Mouse (Mus musculus) thymus, postnatal 0 days (tissue): Measurements from ENCODE around the gene Olfr645. TPM values are rescaled to one million over a fixed set of nuclear protein-coding genes. Genes with fewer than 3 reads are reported as not detected.

Experiments
- DNase-seq: peaks from one replicate; pipeline ENCODE4 v3.0.0-alpha.2; 2015; ENCODE audit warnings: low spot score
- polyA plus RNA-seq: library from polyadenylated mRNA; unstranded; fragments of >200 nt; fragmentation: Nextera tagmentation; extraction: Ambion mirVana; gene quantifications from 2 replicates; pipeline ENCODE4 v1.2.1, GENCODE M21; 2015

Gene Olfr645
- polyA plus RNA-seq, result not detected in 2 replicates

DNA sequence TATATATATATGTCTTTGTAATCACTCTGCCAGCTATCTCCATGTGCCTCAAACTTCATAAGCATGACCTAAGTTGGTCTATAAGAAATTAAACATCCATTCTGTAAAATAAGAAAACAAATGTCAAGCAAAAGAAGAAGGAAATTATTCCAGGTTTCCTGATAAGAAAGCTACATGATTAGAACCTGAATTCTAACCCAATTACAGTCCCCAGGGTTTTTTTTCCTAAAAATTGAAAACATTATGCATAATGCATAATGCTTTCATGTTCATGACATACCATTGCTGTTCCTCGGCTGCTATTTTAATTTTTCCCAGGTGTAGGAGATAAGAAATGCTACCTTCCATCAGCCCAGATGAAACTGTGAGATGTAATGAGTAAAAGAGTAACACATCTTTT, at the start of gene Olfr645:
Gene Olfr645, minus strand, starts transcription at position 101 of the 400 bp plus-strand sequence.
- no peak for DNase-seq

DNA sequence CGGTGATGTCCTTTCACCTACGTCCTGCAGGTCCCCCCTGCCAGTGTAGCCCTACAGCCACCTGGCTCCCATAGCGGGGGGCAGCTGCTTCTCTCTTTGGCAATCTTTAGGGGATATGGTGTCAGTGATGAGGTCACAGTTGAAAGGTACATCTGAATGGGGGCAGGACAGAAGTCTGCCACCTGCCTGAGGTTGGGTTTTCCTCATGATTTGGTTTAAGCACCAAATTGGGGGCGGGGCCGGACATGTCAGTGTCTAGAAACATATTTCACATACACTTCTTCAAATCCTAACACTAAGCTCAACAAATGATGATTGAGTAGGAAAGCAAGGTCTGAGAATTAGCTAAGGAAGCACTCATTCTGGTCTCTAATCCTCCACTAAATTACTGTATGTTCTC, 44.5 kb upstream of the Olfr645 start, which contains the start of gene Ubqln5:
Gene Ubqln5, minus strand, starts transcription at position 101 of the 400 bp plus-strand sequence.
- DNase-seq, result no peak

DNA sequence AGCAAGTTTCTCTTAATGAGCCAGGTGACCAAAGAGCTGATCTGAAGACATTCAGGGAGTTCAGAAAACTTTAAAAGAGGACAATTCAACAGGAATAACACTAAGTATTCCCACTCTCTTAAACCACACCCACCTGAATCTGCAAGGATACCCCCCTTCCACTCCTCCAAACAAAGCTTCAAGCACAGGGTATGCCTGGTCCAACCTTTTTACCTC, 19.4 kb upstream of the Olfr645 start, which contains the start of gene Olfr646:
Gene Olfr646, plus strand, starts transcription at position 117 of the 216 bp plus-strand sequence.
- DNase-seq, result no peak

DNA sequence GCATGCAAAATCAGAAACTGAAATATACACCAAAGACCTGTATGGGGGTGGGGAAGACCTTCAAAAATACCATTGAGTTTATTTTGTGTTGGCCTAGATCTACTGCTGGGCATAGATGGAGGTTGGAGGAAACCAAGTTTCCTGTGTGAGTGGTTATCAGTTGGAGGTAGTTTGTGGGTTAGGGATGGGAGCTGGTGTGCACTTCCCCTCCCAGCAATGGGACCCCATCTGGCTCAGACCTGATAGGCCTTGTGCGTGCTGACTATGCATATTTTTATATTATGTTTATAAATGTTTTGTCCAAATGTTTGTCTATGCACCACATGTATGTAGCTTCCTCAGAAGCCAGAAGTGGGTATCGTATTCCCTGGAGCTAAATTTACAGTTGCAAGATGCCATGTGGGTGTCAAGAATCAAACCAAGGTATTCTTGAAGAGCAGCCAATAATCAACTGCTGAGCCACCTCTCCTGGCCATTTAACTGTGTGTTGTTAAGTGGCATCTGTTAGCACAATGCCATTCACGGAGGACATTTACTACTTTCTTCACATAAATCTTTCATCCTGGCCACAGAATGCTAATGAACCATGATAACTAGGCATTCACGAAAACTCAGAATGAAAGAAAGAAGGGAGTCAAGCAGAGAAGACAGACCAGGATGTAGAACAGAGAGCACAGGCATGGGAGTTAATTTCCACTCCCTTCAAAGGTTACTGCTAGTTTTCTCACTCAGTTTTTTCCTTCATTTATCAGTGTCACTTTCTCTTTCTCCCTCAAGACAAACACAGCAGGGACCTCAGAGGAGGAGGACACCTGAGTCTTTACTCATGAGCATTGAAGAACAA, 18.9 kb upstream of the Olfr645 start:
- peak; percentile 2 for DNase-seq

DNA sequence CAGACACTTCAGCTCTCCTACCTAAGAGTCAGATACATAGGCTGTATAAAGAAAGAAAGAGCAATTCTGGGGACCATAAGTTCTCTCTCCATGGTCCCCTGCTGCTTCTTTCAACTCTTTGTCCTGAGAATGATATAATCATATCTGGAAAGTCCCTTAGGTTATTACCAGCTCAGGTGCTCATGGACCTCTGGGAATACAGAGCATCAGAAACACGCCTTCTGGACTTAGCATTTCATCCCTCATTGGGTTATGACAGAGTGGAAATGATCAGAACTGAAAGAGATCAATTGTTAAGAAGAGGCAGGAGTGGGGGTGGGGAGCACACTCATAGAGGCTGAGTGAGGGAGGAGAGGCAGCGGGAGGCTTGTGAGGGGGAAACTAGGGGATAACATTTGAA, 13.5 kb downstream of the Olfr645 start, which contains the start of gene Olfr644:
Gene Olfr644, minus strand, starts transcription at position 101 of the 400 bp plus-strand sequence.
- no peak for DNase-seq

DNA sequence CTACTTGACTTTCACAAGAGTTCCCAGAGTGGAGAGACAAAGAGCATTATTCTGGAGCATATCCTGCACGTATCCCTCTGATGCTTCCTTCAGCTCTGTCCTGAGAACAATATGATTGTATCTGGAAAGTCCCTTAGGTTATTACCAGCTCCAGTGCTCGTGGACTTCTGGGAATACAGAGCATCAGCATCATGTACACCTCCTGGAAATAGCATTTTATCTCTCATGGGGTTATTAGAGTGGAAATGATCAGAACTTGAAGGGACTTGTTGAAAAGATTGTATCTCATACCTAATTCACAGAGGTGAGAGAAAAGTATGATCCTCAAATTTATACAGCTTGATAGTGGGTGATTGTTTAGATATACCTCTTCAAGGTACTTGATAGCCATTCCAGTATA, 23.9 kb downstream of the Olfr645 start, which contains the start of gene 4930516K23Rik:
Gene 4930516K23Rik, minus strand, starts transcription at position 101 of the 400 bp plus-strand sequence.
- no peak for DNase-seq

DNA sequence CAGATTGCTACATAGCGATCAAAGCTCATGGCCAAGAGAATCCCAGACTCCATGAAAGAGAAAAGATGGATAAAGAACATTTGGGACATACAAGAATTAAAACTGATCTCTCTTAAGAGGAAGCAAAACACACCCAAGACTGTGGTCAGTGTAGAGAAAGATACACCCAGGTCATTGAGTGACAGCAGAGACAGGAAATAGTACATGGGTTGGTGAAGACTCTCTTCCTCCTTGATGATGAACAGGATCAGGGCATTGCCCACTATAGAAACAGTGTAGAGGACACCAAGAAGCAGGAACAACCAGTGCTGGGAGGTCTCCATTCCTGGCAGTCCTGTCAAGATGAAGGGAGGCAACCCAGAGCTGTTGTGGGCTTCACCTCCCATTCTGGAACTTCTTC, 26.1 kb downstream of the Olfr645 start:
- no peak for DNase-seq

DNA sequence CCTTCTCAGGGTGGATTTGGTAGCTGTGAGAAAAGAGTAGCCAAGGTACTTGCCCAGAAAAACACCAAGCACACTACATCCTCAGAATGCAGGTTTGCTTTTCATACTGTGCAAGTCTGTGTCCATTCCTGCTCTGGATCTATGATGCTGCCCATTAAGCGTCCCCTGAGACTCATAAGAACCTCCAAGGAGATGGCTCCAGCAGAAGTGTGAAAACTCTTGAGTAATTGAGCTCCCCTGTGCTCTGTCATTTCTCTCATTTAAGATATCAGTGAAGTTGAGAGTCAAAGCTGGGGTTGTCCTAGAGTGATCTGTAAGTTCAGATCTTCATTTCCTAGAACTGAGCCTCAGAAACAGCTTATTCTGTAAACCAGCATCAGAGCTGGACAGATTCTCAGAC, 32.7 kb downstream of the Olfr645 start, which contains the start of gene Olfr642:
Gene Olfr642, minus strand, starts transcription at position 101 of the 400 bp plus-strand sequence.
- no peak for DNase-seq

DNA sequence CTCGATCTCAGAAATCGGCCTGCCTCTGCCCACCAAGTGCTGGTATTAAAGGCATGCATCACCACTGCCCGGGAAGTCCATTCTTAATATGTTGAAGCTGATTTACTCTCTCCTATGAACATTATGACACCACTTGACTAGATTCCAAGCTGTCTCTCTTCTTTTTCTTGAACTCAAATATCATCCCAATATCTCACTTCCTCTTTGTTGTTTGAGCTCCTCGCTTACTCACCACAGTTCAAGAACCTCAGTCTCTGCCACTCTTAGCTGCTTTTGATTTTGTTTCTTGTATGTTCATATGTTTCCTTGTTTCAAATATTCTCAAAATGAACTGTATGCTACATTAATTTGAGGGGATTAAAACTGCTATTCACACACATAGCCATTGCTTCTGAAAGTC, 34.5 kb downstream of the Olfr645 start:
- no peak for DNase-seq

DNA sequence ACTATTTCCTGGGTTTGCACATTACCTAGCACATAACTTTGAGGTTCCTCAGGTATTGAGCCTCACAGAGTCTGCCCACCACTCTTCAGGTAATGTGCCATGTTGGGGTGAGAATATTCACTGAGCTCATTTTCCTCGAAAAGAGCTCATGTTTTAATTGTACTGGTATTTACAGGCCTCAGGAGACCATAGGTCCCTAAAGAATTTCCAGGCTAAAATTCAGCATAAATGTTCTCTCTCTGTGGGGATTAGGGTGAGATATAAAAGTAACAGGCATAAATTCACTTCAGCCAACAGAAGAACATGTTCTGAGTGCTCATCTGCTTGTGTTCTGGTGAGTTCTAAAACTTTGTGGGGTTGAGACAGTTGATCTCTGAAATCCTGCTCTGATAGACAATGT, 50.1 kb downstream of the Olfr645 start, which contains the start of gene Olfr641:
Gene Olfr641, plus strand, starts transcription at position 301 of the 400 bp plus-strand sequence.
- no peak for DNase-seq

Other genes starting within 250 kb of the Olfr645 start
- not detected in 2 replicates for gene Hbb-bh2, start 244.9 kb downstream of the Olfr645 start, polyA plus RNA-seq
- gene Hbb-bh1, start 242.3 kb downstream of the Olfr645 start, polyA plus RNA-seq, result 0.88 and 1.3 TPM in 2 replicates
- gene Hbb-y, start 232.2 kb downstream of the Olfr645 start, polyA plus RNA-seq, result 2.1 and 2.6 TPM in 2 replicates
- not detected in 2 replicates for gene Olfr66, start 199.2 kb downstream of the Olfr645 start, polyA plus RNA-seq
- gene Olfr64, start 191.0 kb downstream of the Olfr645 start, polyA plus RNA-seq, result not detected in 2 replicates
- not detected in 2 replicates for gene Olfr65, start 182.0 kb downstream of the Olfr645 start, polyA plus RNA-seq
- not detected in 2 replicates for gene Olfr631, start 156.6 kb downstream of the Olfr645 start, polyA plus RNA-seq
- gene Olfr632, start 151.1 kb downstream of the Olfr645 start, polyA plus RNA-seq, result not detected in 2 replicates
- not detected in 2 replicates for gene Olfr633, start 141.0 kb downstream of the Olfr645 start, polyA plus RNA-seq
- gene Olfr635, start 114.3 kb downstream of the Olfr645 start, polyA plus RNA-seq, result not detected in 2 replicates
- not detected in 2 replicates for gene Olfr638, start 86.7 kb downstream of the Olfr645 start, polyA plus RNA-seq
- gene Olfr639, start 68.2 kb downstream of the Olfr645 start, polyA plus RNA-seq, result 0.01 and 0.03 TPM in 2 replicates
- not detected in 2 replicates for gene Olfr640, start 59.9 kb downstream of the Olfr645 start, polyA plus RNA-seq
- gene Olfr641, start 50.0 kb downstream of the Olfr645 start, polyA plus RNA-seq, result not detected in 2 replicates
- gene Olfr642, start 32.8 kb downstream of the Olfr645 start, polyA plus RNA-seq, result not detected in 2 replicates
- gene 4930516K23Rik, start 24.0 kb downstream of the Olfr645 start, polyA plus RNA-seq, result not detected in 2 replicates
- gene Olfr644, start 13.6 kb downstream of the Olfr645 start, polyA plus RNA-seq, result not detected in 2 replicates
- gene Olfr646, start 19.4 kb upstream of the Olfr645 start, polyA plus RNA-seq, result 0.10 TPM in 1 of 2 replicates, not detected in the other
- gene Ubqln5, start 44.4 kb upstream of the Olfr645 start, polyA plus RNA-seq, result not detected in 2 replicates
- not detected in 2 replicates for gene Olfr643, start 51.9 kb upstream of the Olfr645 start, polyA plus RNA-seq
- gene Ubqln3, start 57.8 kb upstream of the Olfr645 start, polyA plus RNA-seq, result 0.10 TPM in 1 of 2 replicates, not detected in the other
- not detected in 2 replicates for gene Ubqlnl, start 65.1 kb upstream of the Olfr645 start, polyA plus RNA-seq
- 0.45 and 0.65 TPM in 2 replicates for gene Olfm5, start 79.4 kb upstream of the Olfr645 start, polyA plus RNA-seq
- gene Olfr648, start 97.9 kb upstream of the Olfr645 start, polyA plus RNA-seq, result 0.08 and 0.10 TPM in 2 replicates
- not detected in 2 replicates for gene Olfr649, start 110.5 kb upstream of the Olfr645 start, polyA plus RNA-seq
- gene Trim6, start 133.3 kb upstream of the Olfr645 start, polyA plus RNA-seq, result 0.75 and 0.99 TPM in 2 replicates
- 10.4 and 12.0 TPM in 2 replicates for gene Trim34a, start 159.0 kb upstream of the Olfr645 start, polyA plus RNA-seq
- 2.8 and 3.1 TPM in 2 replicates for gene Trim5, start 202.6 kb upstream of the Olfr645 start, polyA plus RNA-seq
- gene Trim12a, start 230.0 kb upstream of the Olfr645 start, polyA plus RNA-seq, result 47.9 and 53.1 TPM in 2 replicates
- 0.10 and 0.22 TPM in 2 replicates for gene Trim34b, start 244.0 kb upstream of the Olfr645 start, polyA plus RNA-seq